Mouse (Mus musculus) megakaryocyte-erythroid progenitor cell, adult 5 weeks (primary cell): ENCODE data around the gene Arid3a. TPM values are rescaled to one million over a fixed set of nuclear protein-coding genes. Genes with fewer than 3 reads are reported as not detected.

Experiments used
- polyA plus RNA-seq: library from polyadenylated mRNA; stranded (reverse); fragments of >175 nt; gene quantifications from 2 replicates; pipeline ENCODE4 v1.2.3, GENCODE M21; 2012

The Arid3a gene
- 94.7 and 145 TPM in 2 replicates for polyA plus RNA-seq

GRCm38 (mm10) chr10:79926491-79927323, at the start of gene Arid3a:
Gene Arid3a (plus strand): TSS chr10:79927043.

GRCm38 (mm10) chr10:79886054-79886453, 40.8 kb upstream of the Arid3a start, which contains the start of gene Elane:
Gene Elane (plus strand): TSS chr10:79886247.

GRCm38 (mm10) chr10:79890670-79891069, 36.2 kb upstream of the Arid3a start, which contains the start of gene Cfd:
Gene Cfd (plus strand): TSS chr10:79890853.

GRCm38 (mm10) chr10:79908167-79909091, 18.4 kb upstream of the Arid3a start, which contains the start of gene Med16:
Gene Med16 (minus strand): TSS chr10:79908923.

GRCm38 (mm10) chr10:79910556-79910955, 16.3 kb upstream of the Arid3a start, which contains the start of gene Gm26602:
Gene Gm26602 (plus strand): TSS chr10:79910856.

GRCm38 (mm10) chr10:79916808-79917531, 9.9 kb upstream of the Arid3a start, which contains the start of gene Kiss1r:
Gene Kiss1r (plus strand): TSS chr10:79916971.

GRCm38 (mm10) chr10:79920958-79921535, 5.8 kb upstream of the Arid3a start, which contains the start of gene R3hdm4:
Gene R3hdm4 (minus strand): TSS chr10:79921208.

GRCm38 (mm10) chr10:79959847-79960601, 33.2 kb downstream of the Arid3a start, which contains the start of gene Wdr18:
Gene Wdr18 (plus strand): TSS chr10:79960152.

GRCm38 (mm10) chr10:79970415-79971182, 43.8 kb downstream of the Arid3a start, which contains the start of gene Grin3b:
Gene Grin3b (plus strand): TSS chr10:79970715.

GRCm38 (mm10) chr10:79984195-79984816, 57.5 kb downstream of the Arid3a start, which contains the start of gene Tmem259:
Gene Tmem259 (minus strand): TSS chr10:79984330.

GRCm38 (mm10) chr10:79988506-79989271, 61.8 kb downstream of the Arid3a start, which contains the start of gene Cnn2:
Gene Cnn2 (plus strand): TSS chr10:79988584.

GRCm38 (mm10) chr10:79996272-79997033, 69.6 kb downstream of the Arid3a start, which contains the start of gene Abca7:
Gene Abca7 (plus strand): TSS chr10:79996494.

Other genes starting within 250 kb of the Arid3a start
- 250 and 260 TPM in 2 replicates for gene Cdc34, start 244.8 kb upstream of the Arid3a start, polyA plus RNA-seq
- 1.2 and 1.3 TPM in 2 replicates for gene Gzmm, start 238.0 kb upstream of the Arid3a start, polyA plus RNA-seq
- 829 and 893 TPM in 2 replicates for gene Bsg, start 222.6 kb upstream of the Arid3a start, polyA plus RNA-seq
- gene Hcn2, start 210.4 kb upstream of the Arid3a start, polyA plus RNA-seq = 1.00 and 1.2 TPM in 2 replicates
- 34.1 and 38.0 TPM in 2 replicates for gene Polrmt, start 180.5 kb upstream of the Arid3a start, polyA plus RNA-seq
- gene Fgf22, start 172.0 kb upstream of the Arid3a start, polyA plus RNA-seq = not detected in 2 replicates
- gene Rnf126, start 160.1 kb upstream of the Arid3a start, polyA plus RNA-seq = 324 and 356 TPM in 2 replicates
- 4.6 and 5.4 TPM in 2 replicates for gene Fstl3, start 149.8 kb upstream of the Arid3a start, polyA plus RNA-seq
- gene Prss57, start 136.1 kb upstream of the Arid3a start, polyA plus RNA-seq = 34.9 and 51.7 TPM in 2 replicates
- gene Palm, start 133.5 kb upstream of the Arid3a start, polyA plus RNA-seq = 290 and 348 TPM in 2 replicates
- gene Misp, start 106.1 kb upstream of the Arid3a start, polyA plus RNA-seq = 0.04 and 0.30 TPM in 2 replicates
- 1,442 and 1,522 TPM in 2 replicates for gene Ptbp1, start 72.6 kb upstream of the Arid3a start, polyA plus RNA-seq
- gene Prtn3, start 52.6 kb upstream of the Arid3a start, polyA plus RNA-seq = 5,178 and 10,445 TPM in 2 replicates
- gene Plppr3, start 52.4 kb upstream of the Arid3a start, polyA plus RNA-seq = 288 and 339 TPM in 2 replicates
- gene Elane, start 40.8 kb upstream of the Arid3a start, polyA plus RNA-seq = 4,000 and 7,851 TPM in 2 replicates
- 0.94 and 1.3 TPM in 2 replicates for gene Cfd, start 36.2 kb upstream of the Arid3a start, polyA plus RNA-seq
- 69.1 and 76.6 TPM in 2 replicates for gene Med16, start 18.1 kb upstream of the Arid3a start, polyA plus RNA-seq
- 2.1 TPM in 1 of 2 replicates, not detected in the other for gene Gm26602, start 16.2 kb upstream of the Arid3a start, polyA plus RNA-seq
- 0.41 and 0.64 TPM in 2 replicates for gene Kiss1r, start 10.1 kb upstream of the Arid3a start, polyA plus RNA-seq
- 230 and 265 TPM in 2 replicates for gene R3hdm4, start 5.8 kb upstream of the Arid3a start, polyA plus RNA-seq
- gene Wdr18, start 33.1 kb downstream of the Arid3a start, polyA plus RNA-seq = 54.4 and 61.7 TPM in 2 replicates
- gene Grin3b, start 43.7 kb downstream of the Arid3a start, polyA plus RNA-seq = 0.09 and 0.12 TPM in 2 replicates
- 378 and 414 TPM in 2 replicates for gene Tmem259, start 57.3 kb downstream of the Arid3a start, polyA plus RNA-seq
- gene Cnn2, start 61.5 kb downstream of the Arid3a start, polyA plus RNA-seq = 245 and 295 TPM in 2 replicates
- 54.4 and 60.8 TPM in 2 replicates for gene Abca7, start 69.5 kb downstream of the Arid3a start, polyA plus RNA-seq
- gene Arhgap45, start 89.6 kb downstream of the Arid3a start, polyA plus RNA-seq = 397 and 427 TPM in 2 replicates
- gene Polr2e, start 112.8 kb downstream of the Arid3a start, polyA plus RNA-seq = 217 and 273 TPM in 2 replicates
- gene Gpx4, start 120.1 kb downstream of the Arid3a start, polyA plus RNA-seq = 1,103 and 1,136 TPM in 2 replicates
- gene Sbno2, start 178.5 kb downstream of the Arid3a start, polyA plus RNA-seq = 77.6 and 78.0 TPM in 2 replicates
- gene Stk11, start 188.8 kb downstream of the Arid3a start, polyA plus RNA-seq = 176 and 185 TPM in 2 replicates
- gene Atp5d, start 211.6 kb downstream of the Arid3a start, polyA plus RNA-seq = 1,245 and 1,266 TPM in 2 replicates
- 32.3 and 53.4 TPM in 2 replicates for gene Cbarp, start 213.8 kb downstream of the Arid3a start, polyA plus RNA-seq
- gene Midn, start 221.2 kb downstream of the Arid3a start, polyA plus RNA-seq = 312 and 336 TPM in 2 replicates
- gene Cirbp, start 238.9 kb downstream of the Arid3a start, polyA plus RNA-seq = 43.7 and 63.7 TPM in 2 replicates
- gene 1600002K03Rik, start 245.9 kb downstream of the Arid3a start, polyA plus RNA-seq = 9.2 and 11.3 TPM in 2 replicates